Mouse (Mus musculus) 416B (cell line): ENCODE results near the gene Acbd6.
A peak's percentile ranks its signal among the peaks of the same experiment; 100 is the strongest.

Experiments used
- DNase-seq: peaks from one replicate; pipeline ENCODE4 v3.0.0; 2011; ENCODE audit warnings: low read depth

The Acbd6 gene

DNA sequence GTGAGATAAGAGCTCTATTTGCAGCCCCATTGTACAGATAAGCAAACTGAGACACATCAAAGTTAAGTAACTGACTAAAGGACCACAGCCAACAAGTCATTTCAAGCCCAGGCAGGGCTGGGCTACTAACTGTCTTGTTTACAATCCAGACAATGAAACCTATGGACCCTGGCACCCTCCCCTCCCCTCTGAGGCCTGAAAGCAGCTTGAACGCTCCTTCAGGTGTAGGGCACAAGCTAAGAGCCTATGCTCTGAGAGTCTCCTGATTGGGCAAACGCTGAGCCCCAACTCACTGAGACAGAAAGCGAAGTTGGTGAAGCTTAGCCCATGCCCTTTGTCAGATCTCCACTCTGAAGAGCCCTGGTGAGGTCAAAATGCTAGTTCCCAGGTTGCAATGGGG, 166.4 kb downstream of the Acbd6 start:
- DNase-seq = no peak

DNA sequence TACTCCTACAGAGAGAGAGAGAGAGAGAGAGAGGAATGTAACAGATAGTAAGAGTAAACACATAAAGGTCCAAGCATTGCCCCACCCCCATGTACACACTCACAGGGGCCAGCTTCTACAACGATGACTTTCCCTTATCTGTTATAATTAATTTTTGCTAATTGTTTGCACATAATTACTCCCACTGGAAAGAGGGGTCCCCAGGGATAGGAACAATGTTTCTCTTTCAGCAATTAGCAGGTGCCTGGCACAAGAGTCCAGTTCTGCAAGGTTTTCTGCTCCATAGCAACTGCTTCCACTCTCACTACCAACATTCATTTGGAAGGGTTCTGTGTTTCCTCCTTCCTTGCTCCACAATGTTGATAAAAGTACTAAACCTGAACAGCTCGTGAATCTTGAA, 168.0 kb downstream of the Acbd6 start:
- no peak for DNase-seq

DNA sequence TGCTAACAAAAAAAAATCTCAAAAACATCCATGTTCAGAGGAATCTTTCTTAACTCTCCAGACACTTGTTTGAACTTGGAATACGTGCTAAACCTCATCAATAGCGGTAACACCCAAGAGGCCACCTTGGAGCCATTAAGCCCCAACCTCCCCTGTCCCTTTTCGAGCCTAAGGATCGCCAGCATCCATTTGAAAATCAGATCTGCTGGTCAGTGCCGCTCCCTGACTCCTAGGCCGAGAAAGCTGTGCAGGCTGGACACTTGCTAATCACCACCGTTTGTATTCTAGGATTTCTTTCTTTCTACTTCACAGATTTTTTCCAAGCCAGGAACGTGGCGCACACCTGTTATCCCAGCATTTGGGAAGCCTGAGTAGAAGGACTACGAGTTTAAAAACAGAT, 169.9 kb downstream of the Acbd6 start:
- DNase-seq = no peak

DNA sequence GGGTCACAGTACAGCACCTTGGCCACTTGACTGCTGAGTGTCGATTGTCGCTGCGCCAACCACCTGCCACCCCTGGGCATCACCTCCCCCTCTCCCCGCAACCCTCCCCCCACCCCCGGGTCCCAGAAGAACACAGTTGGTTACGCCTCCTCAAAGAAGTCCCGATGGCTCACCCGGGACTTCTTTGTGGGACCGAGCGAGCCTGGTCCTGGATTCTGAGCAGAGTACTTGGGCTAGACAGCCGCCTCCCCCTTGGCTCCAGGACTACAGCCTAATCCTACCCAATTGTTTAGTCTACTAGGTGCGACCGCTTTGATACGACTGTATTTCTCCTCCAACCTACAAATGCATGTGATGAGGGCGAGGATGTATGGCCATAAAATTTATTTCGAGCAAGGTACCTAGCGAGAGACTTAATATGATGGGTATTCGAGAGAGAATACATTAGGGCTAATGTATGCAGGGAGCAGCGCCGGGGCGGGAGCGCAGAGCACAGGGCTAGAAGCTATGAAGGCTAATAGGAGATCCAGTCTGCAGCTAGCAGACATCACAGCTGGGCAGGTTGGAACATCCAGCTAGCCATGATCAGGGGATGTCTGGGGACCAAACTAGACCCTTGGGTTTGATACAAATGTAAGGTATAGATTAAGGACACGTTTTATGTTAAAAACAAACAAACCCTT, 171.3 kb downstream of the Acbd6 start:
- no peak for DNase-seq

DNA sequence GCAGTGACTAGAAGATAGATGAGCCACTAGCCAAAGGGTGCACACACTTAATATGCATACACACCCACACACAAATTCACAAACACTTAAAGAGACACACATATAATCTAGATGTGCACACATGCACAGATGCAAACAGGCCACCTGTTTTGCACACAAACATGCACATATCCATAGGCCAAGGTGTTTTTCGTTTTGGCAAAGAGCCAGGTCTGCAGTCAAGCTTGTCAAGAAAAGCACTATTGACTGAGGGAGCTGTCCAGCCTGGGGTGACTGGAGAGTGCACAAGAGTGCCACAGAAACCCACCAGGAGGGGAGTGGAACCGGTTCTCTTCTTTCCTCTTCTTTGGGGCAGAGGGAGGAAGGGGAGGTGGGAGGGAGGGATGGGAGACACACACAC, 173.2 kb downstream of the Acbd6 start:
- DNase-seq = peak; percentile 28

DNA sequence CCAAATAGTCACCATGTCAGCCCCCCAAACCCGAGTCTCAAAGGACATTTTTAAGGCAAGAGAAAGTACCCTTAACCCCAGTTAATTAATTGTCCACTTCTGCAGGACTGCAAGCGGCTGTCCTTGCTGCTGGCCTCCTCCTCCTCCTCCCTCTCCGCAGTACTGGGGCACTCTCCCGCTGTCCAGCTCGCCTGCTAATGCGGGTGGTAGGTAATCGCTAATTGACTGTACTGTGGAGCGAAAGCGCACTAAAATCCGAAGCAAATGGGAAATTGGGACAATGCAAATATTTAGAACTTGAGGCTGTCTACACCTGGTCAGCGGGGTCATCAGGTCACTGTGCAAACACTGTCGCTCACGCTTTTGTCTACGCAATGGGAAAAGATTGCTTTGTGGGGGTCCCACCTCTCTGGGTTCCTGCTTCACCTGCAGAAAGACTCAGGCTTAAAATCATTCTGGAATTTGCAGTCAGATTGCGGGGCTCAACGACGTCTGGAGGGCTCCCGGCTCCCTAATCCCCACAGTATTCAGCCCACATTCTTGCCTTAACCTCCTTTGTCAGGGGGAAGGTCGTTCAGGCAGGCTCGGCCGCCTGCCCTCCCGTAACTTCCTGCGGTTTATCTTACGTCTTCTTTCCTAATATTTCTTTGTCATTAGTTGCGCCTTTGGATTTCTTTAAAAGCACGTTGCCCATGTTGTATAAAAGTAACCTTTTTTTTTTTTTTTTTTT, 178.3 kb downstream of the Acbd6 start:
- no peak for DNase-seq

DNA sequence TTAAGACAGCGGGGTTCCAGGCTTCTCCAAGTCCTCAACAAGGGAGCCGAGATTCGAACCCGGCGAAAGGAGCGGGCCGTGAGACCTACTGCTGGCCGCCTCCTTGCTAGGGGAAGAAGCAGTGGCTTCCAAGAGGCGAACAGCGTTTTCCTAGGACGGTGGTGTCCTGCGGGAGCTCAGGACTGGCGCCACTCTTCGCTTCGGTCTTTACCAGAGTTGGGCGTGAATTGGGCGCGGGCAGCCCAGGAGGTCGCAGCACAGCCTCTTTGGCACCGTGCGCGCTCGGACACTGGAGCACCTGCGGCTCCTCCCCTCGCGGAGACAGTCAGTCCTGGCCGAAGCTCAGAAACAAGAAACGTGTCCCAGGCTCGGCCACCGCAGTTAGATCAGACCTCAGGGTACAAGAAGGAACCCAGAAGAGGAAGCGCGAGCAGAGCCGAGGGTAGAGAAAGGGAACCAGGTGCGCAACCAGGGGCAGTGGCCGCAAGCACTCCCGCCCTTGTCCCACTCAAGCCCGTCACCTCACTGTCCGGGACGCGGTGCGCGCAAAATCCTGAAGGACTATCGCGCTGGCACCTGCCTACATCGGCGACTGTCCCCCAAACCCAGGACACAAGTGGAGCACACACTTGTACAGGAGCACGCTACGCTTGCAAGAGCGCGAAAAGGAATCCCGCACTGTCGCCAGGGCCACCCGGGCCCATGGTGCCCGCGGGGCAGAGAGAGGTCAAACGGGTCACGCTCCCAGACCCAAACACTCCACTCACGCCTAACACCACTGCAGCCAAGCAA, 179.3 kb downstream of the Acbd6 start:
- DNase-seq = no peak

DNA sequence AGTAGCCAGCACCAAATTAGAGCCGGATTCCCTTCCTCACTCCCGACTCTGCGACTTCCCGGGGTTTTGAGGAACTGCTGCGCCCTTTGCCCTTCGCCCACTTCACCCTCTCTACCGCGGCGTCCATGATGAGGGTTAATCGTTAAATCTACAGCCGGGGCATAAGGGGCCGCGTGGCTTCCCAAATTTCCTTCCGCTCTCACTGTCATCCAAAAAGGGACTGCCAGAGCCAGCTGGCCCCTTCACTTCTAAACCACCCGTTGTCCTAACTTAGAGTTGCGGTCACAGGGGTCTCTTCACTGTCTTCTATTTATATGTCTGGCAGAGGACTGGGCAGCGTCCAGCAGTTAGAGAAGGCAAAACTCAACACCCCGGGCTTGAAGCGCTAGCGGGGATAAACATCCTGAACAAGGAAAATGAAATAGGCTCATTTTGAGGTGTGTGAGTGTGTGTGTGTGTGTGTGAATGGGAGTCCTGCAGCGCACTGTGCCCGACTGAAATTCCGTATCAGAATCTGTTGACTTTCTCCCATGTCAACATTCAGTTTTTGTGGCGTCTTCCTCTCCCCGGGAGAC, 180.0 kb downstream of the Acbd6 start:
- DNase-seq = no peak
